Mouse (Mus musculus) CH12.LX (cell line): Measurements from ENCODE around the gene Bmp8a. TPM values are rescaled to one million over a fixed set of nuclear protein-coding genes. Genes with fewer than 3 reads are reported as not detected.

Experiments used
- DNase-seq: peaks from one replicate; pipeline ENCODE4 v3.0.0-alpha.2; 2013; ENCODE audit errors: extremely low read depth
- H3K27ac ChIP-seq: 2 replicates; pipeline ENCODE4 v1.5.1; 2012; ENCODE audit warnings: low read depth, mild to moderate bottlenecking, control low read depth, moderate library complexity; ENCODE audit not compliant: insufficient read depth
- H3K27me3 ChIP-seq: replicated peaks from 2 replicates; pipeline ENCODE3; 2012; ENCODE audit warnings: inconsistent platforms
- H3K36me3 ChIP-seq, 2 experiments: replicated peaks in 1 of 2; 2 replicates each; pipeline versions ENCODE3 to v1.6.1; 2012; ENCODE audit warnings: inconsistent platforms in 1 of 2, low read length in 1 of 2, mild to moderate bottlenecking in 1 of 2, mixed read lengths in 1 of 2, moderate library complexity in 1 of 2; ENCODE audit not compliant: control insufficient read depth in 1 of 2, insufficient read depth in 1 of 2
- H3K4me1 ChIP-seq, 2 experiments: 2 replicates each; pipeline ENCODE4 v1.6.1; 2012; ENCODE audit warnings: inconsistent platforms in 1 of 2, moderate library complexity in 1 of 2; ENCODE audit not compliant: insufficient read depth in 2 of 2, control insufficient read depth in 1 of 2
- H3K4me2 ChIP-seq: 2 replicates; pipeline ENCODE4 v1.6.1; 2012; ENCODE audit warnings: low read depth, mild to moderate bottlenecking, control low read depth; ENCODE audit not compliant: poor library complexity, insufficient read depth, severe bottlenecking
- H3K4me3 ChIP-seq, 3 experiments: fragments of 150-350 bp in 1 of 3; sonication (generic) in 1 of 3; replicated peaks in 1 of 3; 2 replicates each; pipeline versions ENCODE3 to v1.5.1; 2011 to 2012; ENCODE audit warnings: low read depth in 2 of 3, low read length in 2 of 3, mild to moderate bottlenecking in 2 of 3, moderate library complexity in 2 of 3, control low read depth in 1 of 3, improper control_type of control experiment in 1 of 3, inconsistent platforms in 1 of 3, mixed read lengths in 1 of 3; ENCODE audit not compliant: poor library complexity in 1 of 3
- H3K79me2 ChIP-seq: replicated peaks from 2 replicates; pipeline ENCODE4 v1.6.1; 2012; ENCODE audit warnings: mild to moderate bottlenecking, moderate library complexity; ENCODE audit not compliant: control insufficient read depth, poor library complexity, insufficient read depth, severe bottlenecking; ENCODE audit errors: extremely low read depth
- H3K9ac ChIP-seq: 2 replicates; pipeline ENCODE4 v1.6.1; 2012; ENCODE audit warnings: low read depth, mild to moderate bottlenecking, control low read depth, moderate library complexity; ENCODE audit not compliant: insufficient read depth
- H3K9me3 ChIP-seq: replicated peaks from 2 replicates; pipeline ENCODE3; 2012; ENCODE audit warnings: low read length, inconsistent platforms, mixed read lengths
- BHLHE40 ChIP-seq: IDR thresholded peaks from 2 replicates; pipeline ENCODE4 v1.6.1; 2011; ENCODE audit warnings: mild to moderate bottlenecking, low read depth, low read length, improper control_type of control experiment
- CHD1 ChIP-seq: IDR thresholded peaks from 2 replicates; pipeline ENCODE4 v1.6.1; 2012; ENCODE audit warnings: low read depth, low read length, improper control_type of control experiment, inconsistent platforms
- CHD2 ChIP-seq: IDR thresholded peaks from 2 replicates; pipeline ENCODE4 v1.6.1; 2011; ENCODE audit warnings: low read length, improper control_type of control experiment
- CTCF ChIP-seq, 2 experiments: IDR thresholded peaks in 1 of 2; conservative IDR thresholded peaks in 1 of 2; 2 replicates each; pipeline ENCODE4 v1.5.1; 2011 to 2012; ENCODE audit warnings: low read depth in 2 of 2, low read length in 2 of 2, improper control_type of control experiment in 1 of 2, inconsistent platforms in 1 of 2, mild to moderate bottlenecking in 1 of 2, moderate library complexity in 1 of 2
- E2F4 ChIP-seq: IDR thresholded peaks from 2 replicates; pipeline ENCODE4 v1.6.1; 2011; ENCODE audit warnings: low read depth, low read length, improper control_type of control experiment; ENCODE audit not compliant: insufficient replicate concordance
- ELF1 ChIP-seq: IDR thresholded peaks from 2 replicates; pipeline ENCODE4 v1.6.1; 2014; ENCODE audit warnings: low read depth, mild to moderate bottlenecking, inconsistent platforms, low read length, improper control_type of control experiment
- EP300 ChIP-seq: IDR thresholded peaks from 2 replicates; pipeline ENCODE4 v1.6.1; 2011; ENCODE audit warnings: low read length, improper control_type of control experiment
- ETS1 ChIP-seq: conservative IDR thresholded peaks from 2 replicates; pipeline ENCODE4 v1.6.1; 2012; ENCODE audit warnings: low read depth, mild to moderate bottlenecking, inconsistent platforms, low read length, improper control_type of control experiment, moderate library complexity
- GABPA ChIP-seq: IDR thresholded peaks from 2 replicates; pipeline ENCODE4 v1.6.1; 2012; ENCODE audit warnings: low read depth, low read length, improper control_type of control experiment, inconsistent platforms; ENCODE audit not compliant: insufficient replicate concordance
- HCFC1 ChIP-seq: IDR thresholded peaks from 2 replicates; pipeline ENCODE4 v1.6.1; 2012; ENCODE audit warnings: low read depth, mild to moderate bottlenecking, inconsistent platforms, low read length, improper control_type of control experiment
- IRF4 ChIP-seq: IDR thresholded peaks from 2 replicates; pipeline ENCODE4 v1.6.1; 2014; ENCODE audit warnings: low read depth, mild to moderate bottlenecking, inconsistent platforms, low read length, improper control_type of control experiment
- JUN ChIP-seq: IDR thresholded peaks from 2 replicates; pipeline ENCODE4 v1.6.1; 2011; ENCODE audit warnings: low read depth, mild to moderate bottlenecking, low read length, improper control_type of control experiment, moderate library complexity; ENCODE audit not compliant: insufficient read depth
- JUND ChIP-seq: conservative IDR thresholded peaks from 2 replicates; pipeline ENCODE4 v1.6.1; 2011; ENCODE audit warnings: low read depth, low read length, improper control_type of control experiment
- KAT2A ChIP-seq: IDR thresholded peaks from 2 replicates; pipeline ENCODE4 v1.6.1; 2012; ENCODE audit warnings: low read length, improper control_type of control experiment, inconsistent platforms; ENCODE audit not compliant: insufficient replicate concordance
- MAFK ChIP-seq: IDR thresholded peaks from 2 replicates; pipeline ENCODE4 v1.6.1; 2011; ENCODE audit warnings: low read length, improper control_type of control experiment; ENCODE audit not compliant: insufficient replicate concordance
- MAX ChIP-seq: IDR thresholded peaks from 2 replicates; pipeline ENCODE4 v1.6.1; 2011; ENCODE audit warnings: low read length, improper control_type of control experiment
- MAZ ChIP-seq: IDR thresholded peaks from 2 replicates; pipeline ENCODE4 v1.6.1; 2012; ENCODE audit warnings: low read depth, mild to moderate bottlenecking, inconsistent platforms, low read length, improper control_type of control experiment, moderate library complexity
- MEF2A ChIP-seq: IDR thresholded peaks from 2 replicates; pipeline ENCODE4 v1.6.1; 2014; ENCODE audit warnings: low read depth, mild to moderate bottlenecking, inconsistent platforms, low read length, improper control_type of control experiment, borderline replicate concordance
- MXI1 ChIP-seq: IDR thresholded peaks from 2 replicates; pipeline ENCODE4 v1.6.1; 2011; ENCODE audit warnings: mild to moderate bottlenecking, low read depth, low read length, improper control_type of control experiment
- MYC ChIP-seq: IDR thresholded peaks from 2 replicates; pipeline ENCODE4 v1.6.1; 2011; ENCODE audit warnings: low read depth, mild to moderate bottlenecking, improper control_type of control experiment, low read length
- NELFE ChIP-seq: IDR thresholded peaks from 2 replicates; pipeline ENCODE4 v1.6.1; 2011; ENCODE audit warnings: low read depth, low read length, improper control_type of control experiment
- NRF1 ChIP-seq: IDR thresholded peaks from 2 replicates; pipeline ENCODE4 v1.6.1; 2014; ENCODE audit warnings: low read depth, mild to moderate bottlenecking, inconsistent platforms, low read length, improper control_type of control experiment, moderate library complexity
- PAX5 ChIP-seq: IDR thresholded peaks from 2 replicates; pipeline ENCODE4 v1.6.1; 2012; ENCODE audit warnings: low read length, inconsistent platforms, mixed read lengths
- POLR2A ChIP-seq: IDR thresholded peaks from 2 replicates; pipeline ENCODE4 v1.6.1; 2011; ENCODE audit warnings: low read depth, mild to moderate bottlenecking, improper control_type of control experiment, low read length
- POLR2AphosphoS2 ChIP-seq: IDR thresholded peaks from 2 replicates; pipeline ENCODE4 v1.6.1; 2011; ENCODE audit warnings: low read depth, low read length, improper control_type of control experiment
- RAD21 ChIP-seq: IDR thresholded peaks from 2 replicates; pipeline ENCODE4 v1.6.1; 2011; ENCODE audit warnings: low read depth, mild to moderate bottlenecking, low read length, improper control_type of control experiment, moderate library complexity
- RCOR1 ChIP-seq: conservative IDR thresholded peaks from 2 replicates; pipeline ENCODE4 v1.6.1; 2012; ENCODE audit warnings: low read depth, mild to moderate bottlenecking, inconsistent platforms, low read length, improper control_type of control experiment
- SIN3A ChIP-seq: IDR thresholded peaks from 2 replicates; pipeline ENCODE4 v1.6.1; 2012; ENCODE audit warnings: low read length, improper control_type of control experiment, inconsistent platforms
- SMC3 ChIP-seq: IDR thresholded peaks from 2 replicates; pipeline ENCODE4 v1.6.1; 2011; ENCODE audit warnings: low read depth, low read length, improper control_type of control experiment
- TBP ChIP-seq: conservative IDR thresholded peaks from 2 replicates; pipeline ENCODE4 v1.6.1; 2011; ENCODE audit warnings: low read depth, low read length, improper control_type of control experiment
- TCF12 ChIP-seq: IDR thresholded peaks from 2 replicates; pipeline ENCODE4 v1.6.1; 2014; ENCODE audit warnings: low read depth, mild to moderate bottlenecking, inconsistent platforms, low read length, improper control_type of control experiment
- UBTF ChIP-seq: IDR thresholded peaks from 2 replicates; pipeline ENCODE4 v1.6.1; 2012; ENCODE audit warnings: low read depth, mild to moderate bottlenecking, inconsistent platforms, low read length, improper control_type of control experiment, moderate library complexity
- USF1 ChIP-seq: IDR thresholded peaks from 2 replicates; pipeline ENCODE4 v1.6.1; 2014; ENCODE audit warnings: low read depth, mild to moderate bottlenecking, inconsistent platforms, low read length, improper control_type of control experiment
- USF2 ChIP-seq: conservative IDR thresholded peaks from 2 replicates; pipeline ENCODE4 v1.6.1; 2011; ENCODE audit warnings: low read depth, low read length, improper control_type of control experiment
- ZC3H11A ChIP-seq: IDR thresholded peaks from 2 replicates; pipeline ENCODE4 v1.6.1; 2012; ENCODE audit warnings: low read depth, mild to moderate bottlenecking, inconsistent platforms, low read length, improper control_type of control experiment
- ZKSCAN1 ChIP-seq: IDR thresholded peaks from 2 replicates; pipeline ENCODE4 v1.6.1; 2012; ENCODE audit warnings: low read depth, inconsistent platforms, low read length, improper control_type of control experiment, borderline replicate concordance
- ZMIZ1 ChIP-seq: IDR thresholded peaks from 2 replicates; pipeline ENCODE4 v1.6.1; 2012; ENCODE audit warnings: low read depth, mild to moderate bottlenecking, inconsistent platforms, low read length, improper control_type of control experiment
- ZNF384 ChIP-seq: IDR thresholded peaks from 2 replicates; pipeline ENCODE4 v1.6.1; 2012; ENCODE audit warnings: low read depth, low read length, improper control_type of control experiment, inconsistent platforms
- dilution Hi-C: fragments of 300-500 bp; cut with MboI; formaldehyde crosslinking; loops from 2 replicates; pipeline ENCODE4 v1.14.3; 2020; ENCODE audit warnings: low sequenced_read_pairs; ENCODE audit not compliant: extremely low pct_unique_long_range_greater_than_20kb, extremely low pct_ligation_motif_present
- in situ Hi-C: fragments of 300-500 bp; cut with MboI; formaldehyde crosslinking; loops from 3 replicates; pipeline ENCODE4 v1.14.3; 2019; ENCODE audit warnings: low sequenced_read_pairs, low pct_ligation_motif_present, low pct_unique_long_range_greater_than_20kb, mixed read lengths
- polyA plus RNA-seq: library from polyadenylated mRNA; unstranded; fragments of >175 nt; gene quantifications from 2 replicates; pipeline ENCODE4 v1.2.1, GENCODE M21; 2012; ENCODE audit warnings: low read depth; ENCODE audit not compliant: insufficient read length
- total RNA-seq, 2 experiments: library from RNA; depleted of rRNA; stranded (reverse); fragments of 300-350 nt in 1 of 2; fragments of >200 nt in 1 of 2; gene quantifications; 2 replicates each; pipeline ENCODE4 v1.2.3; 2012 to 2014

The Bmp8a gene
- total RNA-seq (2012; rRNA removed) (0.68 and 0.71 TPM in 2 replicates), total RNA-seq (2014; rRNA removed) (0.26 and 0.30 TPM in 2 replicates), polyA plus RNA-seq (0.76 and 0.86 TPM in 2 replicates)

GRCm38 (mm10) chr4:123342642-123343470 is at the start of gene Bmp8a:
Gene Bmp8a, minus strand, starts transcription at chr4:123343252.
- Histone ChIP-seq H3K36me3 (peaks cover 0 to 12% of the 10 kb centered on the region in 2 experiments), H3K4me2 (peak within 1 kb of the TSS; percentile 79), H3K27ac (no peak within 1 kb of the TSS), H3K79me2 (no peaks in the 10 kb centered on the region)
- in situ Hi-C loops, result loop anchor here (5.0 kb wide), 1 partner anchor 41 kb away; no protein-coding TSS in a partner anchor
- TF ChIP-seq MAFK (no peak), MEF2A (no peak; the same call in 1 of the 2 replicates), NRF1 (no peak), TBP (no peak), ZKSCAN1 (no peak), ETS1 (no peak), MXI1 (peak; percentile 48; the same call in 1 of the 2 replicates), CHD1 (no peak), JUND (no peak), HCFC1 (no peak), SIN3A (peak; percentile 20; the same call in 1 of the 2 replicates), POLR2AphosphoS2 (no peak), E2F4 (no peak), PAX5 (no peak), POLR2A (peak; percentile 75), CTCF (conservative IDR thresholded peaks at IDR 0.05 in 1 of 2, IDR thresholded peaks at IDR 0.05 in 1 of 2; ENCODE audit: low read depth in 2 of 2, low read length in 2 of 2) (no peak), RCOR1 (no peak), ZC3H11A (no peak), IRF4 (no peak), JUN (no peak), SMC3 (no peak), KAT2A (no peak), USF1 (no peak), CHD2 (no peak), MAZ (no peak), TCF12 (0 out of 2 replicates have a peak, but pooled peaks have one; percentile 3), RAD21 (no peak), ZMIZ1 (0 out of 2 replicates have a peak, but pooled peaks have one; percentile 23), USF2 (no peak), MAX (no peak), ELF1 (peak; percentile 44), BHLHE40 (no peak), MYC (no peak), UBTF (no peak), NELFE (no peak), GABPA (no peak), ZNF384 (no peak), EP300 (no peak)
- TF ChIP-seq, all 38 proteins: peak for 6
- peak; percentile 68 for DNase-seq
- H3K4me1 ChIP-seq, result peaks cover 19 to 34% of the 10 kb centered on the region in 2 experiments
- peaks cover 14% of the 10 kb centered on the region for H3K27me3 ChIP-seq
- H3K9ac ChIP-seq, result peak within 1 kb of the TSS; percentile 5
- H3K9me3 ChIP-seq, result no peaks in the 10 kb centered on the region
- dilution Hi-C loops, result no loop called here
- H3K4me3 ChIP-seq, result peak within 1 kb of the TSS; percentile 54 to 75 (median 63)
